Mouse (Mus musculus): ENCODE data around the gene Washc2.

GRCm38 (mm10) chr6:116283280-116283679 lies 75.4 kb downstream of the Washc2 start:
- TF ChIP-seq GATA1 (IDR thresholded peaks at IDR 0.05; ENCODE audit: borderline replicate concordance, low read length) (no peak), FLI1 (IDR thresholded peaks at IDR 0.05; ENCODE audit: low read length) (no peak)

Data from megakaryocyte, embryonic 14.5 days (primary cell).